Mouse (Mus musculus): ENCODE results near the gene Jsrp1. TPM values are rescaled to one million over a fixed set of nuclear protein-coding genes. Genes with fewer than 3 reads are reported as not detected.

Jsrp1 gene
- polyA plus RNA-seq, 2 experiments from 2014 or later = not detected

- ATAC-seq = no peak
Observed at GRCm38 (mm10) chr10:80792175-80793032, 20.9 kb downstream of the Jsrp1 start.

GRCm38 (mm10) chr10:80791476-80792174, 21.7 kb downstream of the Jsrp1 start:
- no peak for ATAC-seq

GRCm38 (mm10) chr10:80790761-80791404, 22.4 kb downstream of the Jsrp1 start:
- ATAC-seq = no peak

DNA sequence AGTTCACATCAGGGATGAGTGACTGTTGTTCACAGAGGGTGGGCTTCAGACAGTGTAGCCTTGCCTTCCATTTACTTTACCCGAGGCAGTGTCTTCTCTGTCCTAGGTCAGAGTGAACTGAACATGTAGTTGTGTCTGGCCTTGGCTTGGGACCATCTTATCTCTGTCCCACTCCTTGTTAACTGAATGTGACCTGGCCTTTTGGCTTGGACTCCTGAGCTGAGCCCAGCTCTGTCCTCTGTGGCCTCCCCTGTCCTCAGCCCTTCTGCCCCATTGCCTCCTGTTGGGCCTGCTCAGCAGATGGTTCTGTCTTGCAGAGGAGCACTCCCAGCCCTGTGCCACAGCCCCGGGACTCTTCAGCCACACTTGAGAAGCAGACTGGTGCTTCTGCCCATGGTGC, 25.8 kb downstream of the Jsrp1 start:
- ATAC-seq = no peak

DNA sequence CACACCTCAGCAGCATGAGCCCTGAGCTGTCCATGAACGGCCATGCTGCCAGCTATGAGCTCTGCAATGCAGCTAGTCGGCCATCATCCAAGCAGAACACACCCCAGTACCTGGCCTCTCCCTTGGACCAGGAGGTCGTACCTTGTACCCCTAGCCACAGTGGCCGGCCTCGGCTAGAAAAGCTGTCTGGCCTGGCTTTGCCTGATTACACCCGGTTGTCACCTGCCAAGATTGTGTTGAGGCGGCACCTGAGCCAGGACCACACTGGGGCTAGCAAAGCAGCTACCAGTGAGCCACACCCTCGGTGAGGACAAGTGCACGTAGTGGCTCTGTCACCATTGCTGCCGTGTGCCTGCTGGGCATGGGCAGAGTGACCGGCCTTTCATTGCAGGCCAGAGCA, 27.3 kb downstream of the Jsrp1 start:
- no peak for ATAC-seq

DNA sequence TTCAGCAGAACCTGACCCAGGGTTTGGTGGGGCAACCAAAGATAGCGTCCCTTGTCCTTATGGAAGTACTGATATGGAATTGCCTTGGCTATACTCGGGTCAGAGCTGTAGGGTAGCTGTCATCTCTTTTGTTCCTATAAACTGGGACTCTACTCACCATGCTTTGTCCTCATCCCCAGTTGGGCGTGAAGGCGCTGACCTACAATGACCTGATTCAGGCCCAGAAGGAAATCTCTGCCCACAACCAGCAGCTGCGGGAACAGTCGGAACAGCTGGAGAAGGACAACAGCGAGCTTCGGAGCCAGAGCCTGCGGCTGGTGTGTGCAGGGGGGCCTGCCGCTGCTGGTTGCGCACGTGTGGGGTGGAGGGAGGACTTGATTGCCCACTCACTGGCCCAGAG, 28.4 kb downstream of the Jsrp1 start:
- ATAC-seq = no peak

GRCm38 (mm10) chr10:80784302-80784701, 29.0 kb downstream of the Jsrp1 start:
- ATAC-seq = no peak

- ATAC-seq = no peak
Observed at GRCm38 (mm10) chr10:80779565-80779964, 33.7 kb downstream of the Jsrp1 start.

DNA sequence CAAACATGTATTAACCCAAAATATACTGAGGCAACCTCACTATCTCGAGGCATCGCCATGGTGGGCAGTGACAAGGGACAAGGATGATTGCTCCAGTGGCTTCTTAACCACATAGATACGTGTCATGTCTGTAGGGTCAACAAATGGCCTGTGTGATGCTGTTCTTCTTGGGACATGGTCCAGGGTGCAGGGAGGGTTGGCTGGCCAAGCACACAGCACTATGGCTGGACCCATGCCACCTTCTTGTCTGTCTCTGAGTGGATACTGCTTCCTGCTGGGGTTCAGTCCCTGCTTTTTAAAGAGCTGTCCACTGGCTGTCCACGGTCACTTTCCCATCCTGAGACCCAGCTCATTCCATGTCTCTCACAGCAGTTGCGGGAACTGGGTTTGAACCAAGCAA, 36.2 kb downstream of the Jsrp1 start:
- no peak for ATAC-seq

- no peak for ATAC-seq
Observed at GRCm38 (mm10) chr10:80776358-80776869, 36.9 kb downstream of the Jsrp1 start.

- ATAC-seq = no peak
Observed at GRCm38 (mm10) chr10:80775731-80776130, 37.6 kb downstream of the Jsrp1 start.

GRCm38 (mm10) chr10:80774981-80775380, 38.3 kb downstream of the Jsrp1 start:
- no peak for ATAC-seq

DNA sequence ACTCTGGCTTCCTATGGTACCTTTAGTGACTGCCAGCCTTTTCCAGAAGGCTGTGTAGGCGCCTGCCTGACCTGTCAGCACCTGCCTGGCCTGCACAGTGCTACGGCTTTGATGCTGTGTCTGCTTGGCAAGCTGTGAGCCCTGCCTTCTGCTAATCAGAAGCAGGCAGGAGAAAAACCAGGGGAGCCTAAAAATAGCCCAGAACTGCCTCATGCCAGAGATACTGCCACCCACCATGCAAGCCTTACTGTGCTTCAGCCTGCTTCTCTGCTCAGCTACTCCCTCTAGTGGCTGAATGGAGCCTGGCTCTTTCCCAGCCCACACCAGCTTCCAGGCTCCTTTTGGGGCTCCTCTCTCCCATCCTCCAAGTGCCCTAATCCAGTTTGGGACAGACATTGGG, 38.7 kb downstream of the Jsrp1 start:
- ATAC-seq = peak; percentile 54

- ATAC-seq = no peak
Observed at GRCm38 (mm10) chr10:80773816-80774215, 39.5 kb downstream of the Jsrp1 start.

GRCm38 (mm10) chr10:80768365-80768764, 44.9 kb downstream of the Jsrp1 start:
- no peak for ATAC-seq

GRCm38 (mm10) chr10:80766161-80766815, 47.0 kb downstream of the Jsrp1 start:
- ATAC-seq = no peak

GRCm38 (mm10) chr10:80765746-80766145, 47.6 kb downstream of the Jsrp1 start:
- ATAC-seq = no peak

DNA sequence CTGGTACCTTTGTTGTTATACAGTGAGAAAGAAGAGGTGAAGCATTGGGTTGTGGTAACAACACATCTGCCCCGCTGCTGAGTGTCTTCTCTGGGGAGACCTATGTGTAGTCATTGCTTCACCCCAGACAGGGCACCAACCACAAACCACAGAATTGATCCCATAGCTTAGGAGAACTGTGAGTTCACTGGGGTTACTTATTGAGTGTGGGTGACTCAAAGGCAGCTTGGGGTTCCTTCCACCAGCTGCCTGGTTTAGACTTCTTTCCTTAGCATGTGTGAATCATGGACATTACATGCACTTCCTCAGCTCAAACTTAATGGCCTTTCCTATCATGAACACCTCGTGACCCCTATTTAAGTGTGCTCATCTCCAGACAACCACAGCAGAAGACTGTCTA, 49.8 kb downstream of the Jsrp1 start:
- peak; percentile 65 for ATAC-seq

- no peak for ATAC-seq
Observed at GRCm38 (mm10) chr10:80761821-80762220, 51.5 kb downstream of the Jsrp1 start.

- ATAC-seq = no peak
Observed at GRCm38 (mm10) chr10:80760596-80761524, 52.4 kb downstream of the Jsrp1 start.

DNA sequence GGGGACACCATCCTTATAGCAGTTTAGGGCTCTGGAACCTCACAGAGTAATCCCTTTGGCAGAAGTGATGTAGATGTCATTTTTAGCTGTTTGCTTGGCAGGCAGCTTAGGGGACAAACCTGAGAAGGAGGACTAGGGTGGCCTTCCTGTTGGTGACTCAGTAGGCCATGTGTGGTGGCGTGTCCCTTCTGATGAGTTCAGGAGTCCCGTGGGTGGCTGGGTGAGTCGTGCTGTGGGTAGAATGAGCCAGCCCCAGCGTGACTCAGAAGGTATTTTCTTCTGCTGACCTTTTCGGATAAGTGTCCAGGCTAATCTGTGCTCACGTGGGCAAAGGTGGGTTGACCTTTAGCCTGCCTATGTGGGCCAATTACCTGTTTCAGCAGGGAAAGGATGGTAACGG, 54.6 kb downstream of the Jsrp1 start:
- ATAC-seq = no peak

Data from activated CD4-positive, CD25-positive, alpha-beta regulatory T cell, adult 4 months (primary cell).